Mouse (Mus musculus) frontal cortex, postnatal 36 days (tissue): ENCODE data around the gene Arhgap18.
A peak's percentile ranks its signal among the peaks of the same experiment; 100 is the strongest.
"Not testable (repeated sequence)": the region's sequence is repeated elsewhere in the genome, so short reads cannot be mapped to it uniquely, and the experiment has no call there.

Experiments used
- DNase-seq, 2 experiments: peaks; one replicate each; pipeline ENCODE4 v3.0.0; 2022; ENCODE audit warnings: low spot score in 2 of 2

Arhgap18 gene

GRCm38 (mm10) chr10:26895726-26896125, 142.5 kb downstream of the Arhgap18 start:
- no peak for DNase-seq

DNA sequence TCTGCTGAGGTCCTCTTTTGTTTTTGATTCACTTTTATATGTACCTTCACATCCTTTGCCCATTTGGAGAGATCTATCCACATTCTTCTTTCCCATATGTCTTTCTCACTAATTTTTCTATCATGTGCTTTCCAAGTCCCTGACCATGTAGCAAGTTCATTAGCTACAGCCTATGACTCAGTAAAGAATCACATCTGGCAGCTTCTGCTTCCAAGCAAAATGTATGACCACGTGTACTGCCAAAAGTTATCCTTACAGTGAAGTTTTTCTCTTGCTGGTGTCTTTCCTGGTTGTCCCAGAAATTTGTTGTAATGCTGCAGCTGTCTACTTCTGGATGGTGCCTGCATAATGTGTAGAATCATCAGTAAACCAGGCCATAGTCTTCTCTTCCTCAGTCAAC, 147.2 kb downstream of the Arhgap18 start:
- no peak for DNase-seq

GRCm38 (mm10) chr10:26903781-26904180, 150.6 kb downstream of the Arhgap18 start:
- peak in 1 of 2 experiments; percentile 22 for DNase-seq

DNA sequence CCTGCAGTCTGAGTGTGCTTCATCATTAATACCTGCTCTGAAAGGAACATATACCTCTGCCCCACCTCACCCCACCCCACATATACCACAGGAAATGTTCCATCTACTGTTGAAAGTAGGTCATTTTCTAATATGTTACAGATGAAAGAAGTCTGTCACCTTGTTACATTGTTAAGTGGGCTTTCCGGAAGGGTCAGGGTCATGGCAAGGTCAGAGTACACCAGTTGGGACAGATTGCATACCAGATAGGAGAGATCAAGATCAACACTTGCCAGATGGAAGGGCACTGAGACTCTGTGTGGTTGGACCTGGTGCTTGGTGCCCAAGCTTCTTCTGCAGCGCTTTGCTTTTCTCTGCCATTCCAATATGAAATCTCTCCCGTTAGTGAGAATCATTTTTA, 158.0 kb downstream of the Arhgap18 start:
- DNase-seq = no peak

- DNase-seq = no peak
Measured at GRCm38 (mm10) chr10:26912112-26912797, 159.0 kb downstream of the Arhgap18 start.

DNA sequence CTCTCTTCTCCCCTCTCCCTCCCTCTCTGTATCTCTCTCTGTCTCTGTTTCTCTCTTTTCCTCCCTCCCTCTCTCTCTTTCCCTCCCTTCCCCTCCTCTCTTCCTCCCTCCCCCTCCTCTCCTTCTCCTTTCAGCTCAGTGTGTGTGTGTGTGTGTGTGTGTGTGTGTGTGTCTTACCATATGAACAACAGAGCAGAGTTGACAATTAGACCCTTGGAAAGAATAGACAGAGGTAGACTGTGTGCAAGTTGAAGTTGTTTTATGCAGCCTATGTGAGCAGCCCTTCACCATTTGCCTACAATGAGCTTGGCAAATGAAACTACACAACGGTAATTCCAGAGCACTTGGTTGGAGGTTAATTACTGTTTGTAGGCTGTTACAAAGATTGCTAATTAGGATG, 159.6 kb downstream of the Arhgap18 start:
- DNase-seq = no peak

DNA sequence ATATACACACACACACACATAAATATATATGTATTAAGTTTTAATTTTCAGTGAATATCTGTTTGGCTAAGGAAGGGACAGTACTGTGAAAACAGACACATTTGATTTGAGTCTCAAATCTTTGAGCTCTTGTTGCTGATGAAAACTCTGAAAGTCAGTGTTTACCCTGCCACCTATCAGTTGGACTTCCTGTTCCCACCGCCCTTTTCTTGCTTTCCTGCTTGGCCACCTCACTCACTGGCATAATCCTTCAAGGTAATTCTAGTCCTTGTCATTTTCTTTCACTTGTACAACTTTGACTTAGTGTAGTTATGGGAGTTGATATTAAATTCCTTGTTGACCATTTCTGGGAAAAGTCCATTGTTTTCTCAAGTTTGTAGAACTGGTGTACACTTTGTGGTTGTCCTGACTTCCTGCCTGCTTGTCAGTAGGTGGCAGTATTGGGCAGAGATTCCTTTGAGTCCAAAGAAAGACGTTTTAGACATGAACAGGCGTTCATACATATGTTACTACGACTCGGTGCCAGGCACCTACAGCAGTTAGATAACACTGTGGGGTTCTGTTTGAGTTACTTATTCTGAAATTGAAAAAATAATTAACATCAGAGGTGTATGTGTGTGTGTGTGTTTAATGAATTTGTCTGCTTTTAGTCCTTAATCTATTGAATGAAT, 166.2 kb downstream of the Arhgap18 start:
- peak; percentile 21 to 66 for DNase-seq

DNA sequence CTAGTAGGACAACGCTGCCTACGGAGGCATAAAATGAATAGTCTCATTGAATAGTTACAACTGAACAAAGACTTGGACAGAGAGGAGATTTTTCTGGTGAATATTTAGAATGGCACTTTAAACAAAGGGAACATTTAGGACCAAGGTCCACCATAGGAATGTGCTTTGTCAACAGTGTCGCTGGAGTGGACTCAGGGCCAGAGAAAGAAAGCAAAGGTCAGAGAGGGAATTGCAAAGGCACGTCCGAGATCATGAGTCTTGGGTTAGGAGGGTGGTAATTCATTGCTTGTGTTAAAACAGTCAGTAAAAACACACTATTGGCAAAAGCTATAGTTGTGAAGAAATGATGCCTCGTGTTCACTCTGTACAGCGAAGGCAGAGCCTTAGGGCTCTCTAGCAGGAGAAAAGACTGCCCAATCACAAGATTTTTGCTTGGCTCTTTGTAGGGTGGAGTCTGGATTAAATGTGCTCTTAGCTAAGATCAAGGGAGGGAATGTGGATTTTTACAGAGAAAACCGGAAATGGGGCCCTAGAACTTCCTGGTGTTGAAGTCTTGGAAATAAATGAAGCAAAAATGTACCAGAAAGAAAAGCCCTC, 167.3 kb downstream of the Arhgap18 start:
- DNase-seq = no peak

GRCm38 (mm10) chr10:26936056-26936455, 182.8 kb downstream of the Arhgap18 start:
- not testable (repeated sequence) for DNase-seq

- DNase-seq = not testable (repeated sequence)
Measured at GRCm38 (mm10) chr10:26938464-26938863, 185.2 kb downstream of the Arhgap18 start.

DNA sequence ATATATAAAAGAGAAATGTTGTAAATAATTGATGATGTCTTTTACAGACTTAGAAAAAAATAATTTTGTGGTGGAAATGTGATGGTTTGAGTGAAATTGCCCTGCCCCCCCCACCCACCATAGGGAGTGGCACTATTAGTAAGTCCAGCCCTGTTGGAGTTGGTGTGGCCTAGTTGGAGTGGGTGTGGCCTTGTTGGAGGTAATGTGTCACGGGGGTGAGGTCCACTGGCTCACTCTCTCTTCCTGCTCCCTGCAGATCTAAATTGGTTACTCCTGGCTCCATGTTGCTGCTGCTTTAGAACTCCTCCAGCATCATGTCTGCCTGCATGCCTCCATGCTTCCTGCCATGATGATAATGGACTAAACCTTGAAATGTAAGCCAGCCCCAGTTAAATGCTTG, 186.3 kb downstream of the Arhgap18 start:
- DNase-seq = no peak

- no peak for DNase-seq
Measured at GRCm38 (mm10) chr10:26948331-26948730, 195.1 kb downstream of the Arhgap18 start.

GRCm38 (mm10) chr10:26949667-26950066, 196.4 kb downstream of the Arhgap18 start:
- DNase-seq = no peak

GRCm38 (mm10) chr10:26950448-26950847, 197.2 kb downstream of the Arhgap18 start:
- DNase-seq = no peak

DNA sequence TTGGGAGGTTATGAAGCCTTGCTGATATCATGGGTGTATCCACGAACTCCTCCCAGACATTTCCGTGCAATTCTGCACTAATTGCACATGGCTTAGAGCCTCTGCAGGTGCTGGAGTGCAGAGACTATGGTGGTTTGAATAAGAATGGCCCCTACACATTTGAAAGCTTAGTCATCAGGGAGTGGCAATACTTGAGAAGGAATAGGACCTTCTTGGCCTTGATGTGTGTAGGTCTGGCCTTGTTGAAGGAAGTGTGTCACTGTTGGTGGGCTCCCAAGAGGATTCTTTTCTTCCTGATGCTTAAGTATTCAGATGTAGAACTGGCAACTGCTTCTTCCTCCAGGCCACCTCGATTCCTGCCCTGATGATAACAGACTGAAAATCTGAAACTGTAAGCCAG, 205.3 kb downstream of the Arhgap18 start:
- no peak for DNase-seq
